Mouse (Mus musculus) forebrain, embryonic 11.5 days (tissue): ENCODE measurements around the gene Mast3. TPM values are rescaled to one million over a fixed set of nuclear protein-coding genes. Genes with fewer than 3 reads are reported as not detected.

ENCODE experiments used
- ATAC-seq: fragments of 200-750 bp; cut with Nextera tagmentation; replicated peaks from 2 replicates; pipeline ENCODE4 v1.8.0; 2017; ENCODE audit warnings: moderate TSS enrichment; ENCODE audit not compliant: low FRiP score
- DNase-seq: peaks from one replicate; pipeline ENCODE4 v3.0.0-alpha.2; 2017; ENCODE audit warnings: low spot score
- H3K27ac ChIP-seq: fragments of 300-500 bp; sonication (generic); 2 replicates; pipeline ENCODE4 v1.5.1; 2014; ENCODE audit warnings: low read depth, low read length
- H3K27me3 ChIP-seq: fragments of 300-500 bp; sonication (generic); 2 replicates; pipeline ENCODE4 v1.6.1; 2014; ENCODE audit warnings: mild to moderate bottlenecking, low read length, mixed read lengths; ENCODE audit not compliant: control insufficient read depth, insufficient read depth
- H3K36me3 ChIP-seq: fragments of 300-500 bp; sonication (generic); 2 replicates; pipeline ENCODE4 v1.6.1; 2014; ENCODE audit warnings: mild to moderate bottlenecking, low read length, moderate library complexity, mixed read lengths; ENCODE audit not compliant: control insufficient read depth, insufficient read depth
- H3K4me1 ChIP-seq: fragments of 300-500 bp; sonication (generic); replicated peaks from 2 replicates; pipeline ENCODE4 v1.6.1; 2014; ENCODE audit warnings: low read length, mixed read lengths; ENCODE audit not compliant: control insufficient read depth, insufficient read depth
- H3K4me2 ChIP-seq: fragments of 300-500 bp; sonication (generic); 2 replicates; pipeline ENCODE4 v1.6.1; 2014; ENCODE audit warnings: low read depth, mild to moderate bottlenecking, low read length, moderate library complexity, mixed read lengths; ENCODE audit not compliant: severe bottlenecking
- H3K4me3 ChIP-seq: fragments of 300-500 bp; sonication (generic); 2 replicates; pipeline ENCODE4 v1.5.1; 2014; ENCODE audit warnings: low read depth, low read length
- H3K9ac ChIP-seq: fragments of 300-500 bp; sonication (generic); 2 replicates; pipeline ENCODE4 v1.6.1; 2014; ENCODE audit warnings: low read length
- H3K9me3 ChIP-seq: fragments of 300-500 bp; sonication (generic); 2 replicates; pipeline ENCODE4 v1.6.1; 2016; ENCODE audit warnings: low read length, mixed read lengths; ENCODE audit not compliant: control insufficient read depth
- WGBS: fragments of 180-500 bp; shearing (Covaris S2); extraction: QIAGEN DNeasy Blood & Tissue Kit; methylation state at CpG from one replicate; pipeline ENCODE4 v1.1.7; 2014; 5-methylcytosine and 5-hydroxymethylcytosine counted together
- polyA plus RNA-seq: library from polyadenylated mRNA; unstranded; fragments of >200 nt; fragmentation: Nextera tagmentation; extraction: Ambion mirVana; gene quantifications from 2 replicates; pipeline ENCODE4 v1.2.1, GENCODE M21; 2014

Mast3 gene
- polyA plus RNA-seq, 1 experiment from 2014 or later, result 15.9 TPM

DNA sequence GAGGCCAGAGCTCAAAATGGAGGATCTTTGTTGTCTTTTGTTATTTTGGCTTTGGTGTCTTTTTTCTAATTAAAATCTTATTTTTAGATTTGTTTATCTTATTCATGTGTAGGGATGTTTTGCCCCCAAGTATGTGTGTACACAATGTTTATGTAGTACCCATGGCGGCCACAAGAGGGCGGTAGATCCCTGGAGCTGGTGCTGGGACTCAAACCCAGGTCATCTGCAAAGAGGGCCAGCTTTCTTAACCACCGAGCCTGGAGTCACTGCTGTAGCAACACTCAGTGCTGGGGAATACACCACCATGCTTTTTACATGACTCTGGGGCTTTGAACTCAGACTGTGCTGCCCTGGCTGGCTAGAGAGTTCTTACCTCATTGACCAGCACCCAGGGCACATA is 41.5 kb downstream of the Mast3 start:
- ATAC-seq (no peak), DNase-seq (peak; percentile 80)
- H3K4me1 ChIP-seq, result peaks cover 12% of the 10 kb centered on the region

DNA sequence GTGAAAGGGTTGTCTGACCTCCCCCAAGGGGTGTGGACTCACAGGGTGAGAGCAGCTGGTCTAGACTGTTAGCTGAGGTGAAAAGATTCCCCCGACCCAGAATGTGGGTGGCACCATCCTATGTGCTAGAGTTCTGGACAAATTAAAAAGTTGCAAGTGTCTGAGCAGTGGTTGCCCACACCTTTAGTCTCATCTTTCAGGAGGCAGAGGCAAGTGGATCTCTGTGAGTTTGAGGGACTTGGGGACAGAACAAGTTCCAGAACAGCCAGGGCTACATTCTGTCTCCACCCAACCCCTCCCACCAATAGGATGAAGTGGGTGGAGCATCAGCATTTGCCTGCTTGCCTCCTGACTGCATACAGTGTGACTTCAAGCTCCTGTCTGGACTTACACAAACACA is 42.7 kb downstream of the Mast3 start:
- DNase-seq (no peak), ATAC-seq (no peak)
- H3K4me3 ChIP-seq, result no peak overlapping the region
- peaks cover 12% of the 10 kb centered on the region for H3K4me1 ChIP-seq
- no peak overlapping the region for H3K27ac ChIP-seq
- WGBS, result 70% methylated on average over 1 of the region's 1 CpGs
- no peaks in the 10 kb centered on the region for H3K27me3 ChIP-seq
- H3K36me3 ChIP-seq, result no peaks in the 10 kb centered on the region
- H3K4me2 ChIP-seq, result no peak overlapping the region
- no peaks in the 10 kb centered on the region for H3K9me3 ChIP-seq
- H3K9ac ChIP-seq, result no peak overlapping the region

More for the DNA sequence above, 41.5 kb downstream of the Mast3 start:
- H3K27ac ChIP-seq, result no peak overlapping the region
- no peaks in the 10 kb centered on the region; the same call in 1 of the 2 replicates for H3K36me3 ChIP-seq
- no peaks in the 10 kb centered on the region for H3K9me3 ChIP-seq
- no peak overlapping the region for H3K4me3 ChIP-seq
- no peaks in the 10 kb centered on the region for H3K27me3 ChIP-seq
- WGBS, result 8% methylated on average over 3 of the region's 3 CpGs
- H3K9ac ChIP-seq, result no peak overlapping the region
- H3K4me2 ChIP-seq, result no peak overlapping the region

DNA sequence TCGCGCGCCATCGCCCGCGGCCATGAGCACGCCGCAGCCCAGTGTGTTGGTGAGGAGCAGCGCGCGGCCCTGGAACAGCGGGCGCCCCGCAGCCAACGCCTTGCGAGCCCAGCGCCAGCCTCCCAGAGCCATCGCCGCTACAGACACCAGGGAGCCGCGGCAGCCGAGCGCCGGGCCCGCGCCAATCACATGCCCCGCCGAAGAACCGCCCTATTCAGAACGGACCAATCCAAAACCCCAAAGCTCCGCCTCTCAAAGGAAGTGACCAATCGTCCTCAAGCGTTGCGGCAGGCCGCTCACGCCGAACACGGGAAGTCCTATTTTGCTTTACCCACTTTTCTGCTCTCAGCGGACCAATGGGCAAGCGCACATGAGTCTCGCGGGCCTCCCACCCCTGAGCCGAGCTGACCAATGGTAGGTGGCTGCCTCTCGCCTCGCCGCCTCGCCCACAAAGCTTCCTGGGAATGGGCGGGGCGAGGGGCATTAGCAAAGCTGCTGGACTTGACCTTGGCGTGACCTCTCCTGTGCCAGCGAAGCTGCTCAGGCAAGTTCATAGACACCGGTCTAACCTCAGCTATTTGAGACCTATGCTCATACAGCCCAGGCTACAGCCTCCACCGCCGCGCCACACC is 44.0 kb downstream of the Mast3 start, which contains the start of gene Mpv17l2:
Gene Mpv17l2, minus strand, starts transcription at position 172 of the 632 bp plus-strand sequence.
- H3K4me1 ChIP-seq, result peaks cover 6% of the 10 kb centered on the region; the same call in 1 of the 2 replicates
- peak; percentile 97 for DNase-seq
- ATAC-seq, result peak; percentile 96
- no peaks in the 10 kb centered on the region for H3K9me3 ChIP-seq
- H3K4me2 ChIP-seq, result peak within 1 kb of the TSS; percentile 98
- H3K9ac ChIP-seq, result peak within 1 kb of the TSS; percentile 75
- WGBS, result under 1% methylated on average over 55 of the region's 55 CpGs
- peak within 1 kb of the TSS; percentile 65 for H3K4me3 ChIP-seq
- no peaks in the 10 kb centered on the region for H3K36me3 ChIP-seq
- no peaks in the 10 kb centered on the region for H3K27me3 ChIP-seq
- H3K27ac ChIP-seq, result peak within 1 kb of the TSS; percentile 53; the same call in 1 of the 2 replicates

DNA sequence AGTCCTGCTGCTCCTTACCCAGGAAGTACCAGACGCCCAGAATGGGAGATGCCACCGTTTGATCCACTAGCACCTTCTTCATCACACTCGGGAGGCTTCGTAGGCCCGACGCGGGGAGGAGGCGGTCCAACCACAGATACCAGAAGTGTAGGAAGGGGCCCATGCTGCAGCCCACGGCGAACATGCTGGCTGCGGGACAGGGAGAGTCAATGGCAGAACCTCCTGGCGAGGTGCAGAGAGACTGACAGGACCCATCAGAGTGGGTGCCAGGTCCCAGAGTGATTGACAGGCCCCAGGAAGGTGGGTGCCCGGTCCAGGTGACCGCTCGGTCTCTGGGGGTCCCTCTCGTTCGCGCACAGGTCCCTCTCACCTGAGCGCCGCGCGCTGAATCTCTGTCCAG is 44.5 kb downstream of the Mast3 start:
- WGBS, result under 1% methylated on average over 22 of the region's 22 CpGs
- Histone ChIP-seq H3K4me2 (peak overlapping the region; percentile 98), H3K9ac (peak overlapping the region; percentile 75), H3K27me3 (no peaks in the 10 kb centered on the region), H3K9me3 (no peaks in the 10 kb centered on the region), H3K4me1 (peaks cover 6% of the 10 kb centered on the region; the same call in 1 of the 2 replicates), H3K36me3 (no peaks in the 10 kb centered on the region), H3K4me3 (peak overlapping the region; percentile 65), H3K27ac (peak overlapping the region; percentile 53; the same call in 1 of the 2 replicates)
- DNase-seq (no peak), ATAC-seq (peak; percentile 19)

DNA sequence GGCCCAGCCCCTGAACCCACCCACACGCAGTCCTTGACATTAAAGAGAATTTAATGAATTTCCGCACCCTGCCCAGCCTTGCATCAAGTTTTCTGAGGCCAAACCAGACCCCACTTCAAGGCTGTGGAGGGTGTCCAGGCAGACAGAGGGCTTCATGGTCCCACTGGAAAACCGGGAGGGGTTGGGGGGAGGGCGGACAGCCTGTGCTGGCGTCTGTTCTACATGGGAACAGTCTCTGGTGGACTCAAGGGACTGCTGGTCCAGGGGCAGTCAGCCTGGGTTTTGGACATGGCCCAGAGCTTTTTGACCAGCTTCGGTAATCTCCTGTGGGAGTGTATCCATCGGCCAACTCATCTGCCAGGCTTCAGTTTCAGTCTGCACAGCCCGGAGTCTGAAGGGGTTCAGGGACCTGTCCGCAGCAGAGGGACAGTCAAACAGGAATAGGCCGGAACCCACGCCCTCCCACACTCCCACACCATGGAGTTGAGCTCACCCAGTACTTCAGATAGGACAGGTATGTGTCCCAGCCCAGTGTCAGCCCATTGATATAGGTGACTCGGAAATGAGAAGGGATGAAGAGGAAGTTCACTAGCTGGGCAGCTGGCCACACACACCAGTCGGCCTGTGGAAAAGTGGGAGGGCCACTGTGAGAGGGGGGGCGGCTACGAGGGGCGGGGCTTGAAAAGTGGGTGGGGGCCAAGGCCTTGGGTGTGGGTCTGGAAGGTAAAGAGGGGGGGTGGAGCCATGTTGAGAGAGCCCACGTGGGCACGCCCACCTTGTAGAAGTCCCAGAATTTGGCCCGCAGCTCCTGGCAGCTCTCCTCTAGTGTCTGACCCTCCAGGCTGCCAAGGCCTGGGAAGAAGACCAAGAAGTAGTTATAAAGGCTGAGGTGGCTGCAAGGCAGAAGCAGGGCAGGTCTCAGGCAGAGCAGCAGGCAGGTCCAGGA is 46.0 kb downstream of the Mast3 start:
- 77% methylated on average over 19 of the region's 19 CpGs for WGBS
- H3K36me3 ChIP-seq, result no peaks in the 10 kb centered on the region
- no peak for ATAC-seq
- no peaks in the 10 kb centered on the region for H3K27me3 ChIP-seq
- H3K9me3 ChIP-seq, result no peaks in the 10 kb centered on the region
- H3K9ac ChIP-seq, result no peak overlapping the region
- no peak overlapping the region for H3K4me2 ChIP-seq
- no peak overlapping the region for H3K27ac ChIP-seq
- no peak overlapping the region for H3K4me3 ChIP-seq
- H3K4me1 ChIP-seq, result peaks cover 6% of the 10 kb centered on the region; the same call in 1 of the 2 replicates
- peak; percentile 55 for DNase-seq

DNA sequence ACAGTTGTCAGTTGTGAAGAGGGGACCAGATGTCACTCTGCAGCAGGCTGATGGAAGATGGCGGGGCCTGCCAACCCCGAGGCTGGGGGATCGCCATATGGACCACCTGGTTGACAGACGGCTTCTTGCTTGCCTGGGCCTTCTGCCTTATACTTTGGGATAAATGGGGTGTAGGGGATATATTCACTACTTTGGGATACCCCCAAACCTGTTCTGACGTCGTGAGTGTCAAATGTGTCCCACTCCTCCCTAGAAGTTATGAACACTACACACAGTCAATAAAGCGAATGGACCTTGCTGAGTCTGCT is 46.6 kb downstream of the Mast3 start:
- Histone ChIP-seq H3K9ac (no peak overlapping the region), H3K4me1 (peaks cover 6% of the 10 kb centered on the region; the same call in 1 of the 2 replicates), H3K27ac (no peak overlapping the region), H3K27me3 (no peaks in the 10 kb centered on the region), H3K4me2 (no peak overlapping the region), H3K9me3 (no peaks in the 10 kb centered on the region), H3K4me3 (no peak overlapping the region), H3K36me3 (no peaks in the 10 kb centered on the region)
- ATAC-seq (no peak), DNase-seq (no peak)
- WGBS, result 89% methylated on average over 7 of the region's 7 CpGs

DNA sequence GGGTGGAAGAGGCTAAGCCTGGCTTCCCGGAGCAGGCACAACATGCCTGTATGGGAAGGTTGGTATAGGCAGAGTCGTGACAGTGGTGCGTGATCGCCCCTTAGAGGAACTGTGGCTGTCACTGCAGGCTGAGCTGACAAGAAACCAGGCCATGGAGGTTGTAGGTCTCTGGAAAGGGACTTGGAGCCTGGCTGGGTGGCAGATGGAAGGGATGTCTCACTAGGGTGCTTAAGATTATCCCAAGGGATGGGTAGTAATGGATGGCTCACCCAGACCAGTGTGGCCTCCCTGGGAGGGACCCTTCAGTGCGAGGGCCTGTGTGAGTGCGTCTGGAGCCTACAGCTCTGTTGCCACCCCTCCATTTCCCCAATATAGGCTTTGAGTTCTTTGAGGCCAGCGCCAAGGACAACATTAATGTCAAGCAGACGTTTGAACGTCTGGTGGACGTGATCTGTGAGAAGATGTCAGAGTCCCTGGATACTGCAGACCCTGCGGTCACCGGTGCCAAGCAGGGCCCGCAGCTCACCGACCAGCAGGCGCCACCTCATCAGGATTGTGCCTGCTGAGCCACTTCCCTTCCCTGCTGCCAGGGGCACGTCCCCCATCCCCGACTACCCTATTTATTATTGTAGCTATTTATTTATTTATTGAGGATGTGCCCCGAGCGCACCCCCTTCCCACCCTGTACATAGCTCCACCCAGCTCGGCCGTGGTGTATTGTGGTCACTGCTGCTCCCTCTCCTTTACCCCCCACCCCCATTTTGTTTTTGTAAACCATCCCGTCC is 47.1 kb downstream of the Mast3 start:
- Histone ChIP-seq H3K4me1 (peaks cover 6% of the 10 kb centered on the region; the same call in 1 of the 2 replicates), H3K9ac (no peak overlapping the region), H3K27ac (no peak overlapping the region), H3K36me3 (no peaks in the 10 kb centered on the region), H3K27me3 (no peaks in the 10 kb centered on the region), H3K4me3 (no peak overlapping the region), H3K4me2 (no peak overlapping the region), H3K9me3 (no peaks in the 10 kb centered on the region)
- DNase-seq, result peak; percentile 55
- ATAC-seq, result no peak
- WGBS, result 71% methylated on average over 22 of the region's 22 CpGs

DNA sequence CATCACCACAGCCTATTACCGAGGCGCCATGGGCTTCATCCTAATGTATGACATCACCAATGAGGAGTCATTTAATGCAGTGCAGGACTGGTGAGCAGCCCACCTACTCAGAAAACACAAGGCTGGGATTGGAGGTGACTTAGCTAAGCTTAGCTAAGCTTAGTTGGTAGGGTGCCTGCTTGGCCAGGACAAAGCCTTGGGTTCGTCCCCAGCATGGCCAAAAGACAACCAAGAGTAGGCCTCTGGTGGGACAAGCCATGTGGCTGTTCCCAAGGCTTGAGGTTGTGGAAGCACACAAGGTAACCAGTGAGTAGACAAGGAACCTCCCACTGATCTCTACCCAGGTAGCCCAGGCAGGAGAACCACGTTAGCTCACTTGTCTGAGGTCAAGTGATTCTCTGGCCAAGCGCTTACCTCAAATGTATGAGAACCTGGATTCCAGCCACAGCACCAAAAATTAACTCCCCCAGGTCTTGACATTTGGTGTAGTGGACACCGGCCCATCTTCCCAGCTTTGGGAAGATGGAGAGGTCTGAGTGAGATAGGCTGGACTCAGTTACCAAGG is 48.3 kb downstream of the Mast3 start:
- Histone ChIP-seq H3K9me3 (no peaks in the 10 kb centered on the region), H3K27me3 (no peaks in the 10 kb centered on the region), H3K9ac (no peak overlapping the region), H3K4me2 (no peak overlapping the region), H3K4me1 (peaks cover 6% of the 10 kb centered on the region; the same call in 1 of the 2 replicates), H3K4me3 (no peak overlapping the region), H3K27ac (no peak overlapping the region), H3K36me3 (no peaks in the 10 kb centered on the region)
- WGBS, result 91% methylated on average over 6 of the region's 6 CpGs
- ATAC-seq (no peak), DNase-seq (peak; percentile 49)
